Mouse (Mus musculus): Measurements from ENCODE around the gene Ccdc63.

DNA sequence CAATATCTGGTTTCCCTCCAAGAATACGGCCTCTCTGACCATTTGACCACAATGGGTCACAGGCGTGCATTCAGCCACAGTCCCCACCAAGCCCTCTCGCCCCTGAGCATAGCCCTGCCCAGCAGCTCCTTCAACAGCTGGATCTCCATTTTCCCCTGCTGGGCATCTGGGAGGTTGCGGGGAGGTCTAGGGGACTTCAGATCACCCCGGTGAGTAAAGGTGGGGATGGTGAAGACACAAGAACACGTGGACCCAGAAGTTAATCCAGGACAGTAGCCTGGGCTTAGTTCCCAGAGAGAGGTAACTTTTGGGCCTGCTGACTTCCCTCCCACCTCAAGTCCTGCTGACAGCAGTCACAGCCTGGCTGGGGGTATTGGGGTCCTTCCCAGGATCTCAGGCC is 34.4 kb downstream of the Ccdc63 start:
- TF ChIP-seq POLR2A (IDR thresholded peaks at IDR 0.05; ENCODE audit: insufficient read length, low read depth) = no peak
- no peak for TF ChIP-seq USF1 (IDR thresholded peaks at IDR 0.05; ENCODE audit: low read depth)
- TF ChIP-seq TCF12 (IDR thresholded peaks at IDR 0.05; ENCODE audit: insufficient read depth, poor library complexity, severe bottlenecking) = no peak
- no peak for TF ChIP-seq MYOD1 (IDR thresholded peaks at IDR 0.05; ENCODE audit: control insufficient read depth in 1 of 3, insufficient read length in 2 of 3, low read depth in 2 of 3)
- no peak for TF ChIP-seq POLR2AphosphoS2 (IDR thresholded peaks at IDR 0.05; ENCODE audit: insufficient read length, low read depth)
- no peak for TF ChIP-seq SRF (IDR thresholded peaks at IDR 0.05; ENCODE audit: control insufficient read depth, insufficient read length, low read depth)
- no peak for TF ChIP-seq MAX (IDR thresholded peaks at IDR 0.05; ENCODE audit: low read depth)
- TF ChIP-seq MYOG (IDR thresholded peaks at IDR 0.05; ENCODE audit: control insufficient read depth in 1 of 3, insufficient read depth in 1 of 3, insufficient read length in 2 of 3, low read depth in 2 of 3) = no peak
- no peak for TF ChIP-seq E2F4 (IDR thresholded peaks at IDR 0.05; ENCODE audit: insufficient read depth)
